Mouse (Mus musculus) intestine, postnatal 0 days (tissue): Measurements from ENCODE around the gene Nxph3. TPM values are rescaled to one million over a fixed set of nuclear protein-coding genes. Genes with fewer than 3 reads are reported as not detected.
A peak's percentile ranks its signal among the peaks of the same experiment; 100 is the strongest.

Experiments used
- ATAC-seq: fragments of 200-750 bp; cut with Nextera tagmentation; 2 replicates; pipeline ENCODE4 v1.8.0; 2017; ENCODE audit warnings: mild to moderate bottlenecking, moderate TSS enrichment, moderate library complexity
- H3K27ac ChIP-seq: fragments of 300-500 bp; sonication (generic); 2 replicates; pipeline ENCODE4 v1.5.1; 2014; ENCODE audit warnings: mild to moderate bottlenecking, low read depth, low read length, moderate library complexity
- H3K27me3 ChIP-seq: fragments of 300-500 bp; sonication (generic); replicated peaks from 2 replicates; pipeline ENCODE4 v1.6.1; 2014; ENCODE audit warnings: low read length, mixed read lengths; ENCODE audit not compliant: control insufficient read depth, insufficient read depth
- H3K36me3 ChIP-seq: fragments of 300-500 bp; sonication (generic); 2 replicates; pipeline ENCODE4 v1.6.1; 2014; ENCODE audit warnings: mild to moderate bottlenecking, moderate library complexity; ENCODE audit not compliant: control insufficient read depth, insufficient read depth
- H3K4me1 ChIP-seq: fragments of 300-500 bp; sonication (generic); replicated peaks from 2 replicates; pipeline ENCODE4 v1.6.1; 2014; ENCODE audit warnings: antibody characterized with exemption, low read length, mixed read lengths; ENCODE audit not compliant: control insufficient read depth, insufficient read depth
- H3K4me2 ChIP-seq: fragments of 300-500 bp; sonication (generic); replicated peaks from 2 replicates; pipeline ENCODE4 v1.6.1; 2014; ENCODE audit warnings: low read depth, mild to moderate bottlenecking, moderate library complexity
- H3K4me3 ChIP-seq: fragments of 300-500 bp; sonication (generic); 2 replicates; pipeline ENCODE4 v1.5.1; 2014; ENCODE audit warnings: low read depth, low read length
- H3K9ac ChIP-seq: fragments of 300-500 bp; sonication (generic); 2 replicates; pipeline ENCODE4 v1.6.1; 2014; ENCODE audit warnings: mild to moderate bottlenecking, low read depth, low read length
- H3K9me3 ChIP-seq: fragments of 300-500 bp; sonication (generic); 2 replicates; pipeline ENCODE4 v1.6.1; 2016; ENCODE audit warnings: mixed run types; ENCODE audit not compliant: control insufficient read depth
- CTCF ChIP-seq: sonication (generic); IDR thresholded peaks from 2 replicates; pipeline ENCODE4 v1.5.1; 2016; ENCODE audit warnings: low read depth, mild to moderate bottlenecking, control low read depth, antibody characterized with exemption, moderate library complexity
- WGBS: fragments of 180-500 bp; shearing (Covaris S2); extraction: QIAGEN DNeasy Blood & Tissue Kit; methylation state at CpG from one replicate; pipeline ENCODE4 v1.1.7; 2014; 5-methylcytosine and 5-hydroxymethylcytosine counted together
- polyA plus RNA-seq: library from polyadenylated mRNA; unstranded; fragments of >200 nt; fragmentation: Nextera tagmentation; extraction: Ambion mirVana; gene quantifications from 2 replicates; pipeline ENCODE4 v1.2.1, GENCODE M21; 2015

The Nxph3 gene
- polyA plus RNA-seq, 1 experiment from 2014 or later, result 0.43 TPM

- peak; percentile 66 for ATAC-seq
- Histone ChIP-seq H3K9me3 (no peaks in the 10 kb centered on the region), H3K9ac (no peak overlapping the region), H3K27ac (no peak overlapping the region), H3K36me3 (peaks cover 8% of the 10 kb centered on the region; the same call in 1 of the 2 replicates), H3K4me1 (0 out of 2 replicates have a peak, but pooled peaks cover 4% of the 10 kb centered on the region), H3K27me3 (no peaks in the 10 kb centered on the region), H3K4me2 (no peak overlapping the region), H3K4me3 (no peak overlapping the region)
- TF ChIP-seq CTCF, result no peak
- 30% methylated on average over 4 of the region's 4 CpGs for WGBS
These were observed 14.0 kb downstream of the Nxph3 start for GRCm38 (mm10) chr11:95500412-95500811.

GRCm38 (mm10) chr11:95497921-95498320 lies 16.4 kb downstream of the Nxph3 start:
- H3K4me2 ChIP-seq, result no peak overlapping the region
- H3K36me3 ChIP-seq, result peaks cover 32% of the 10 kb centered on the region
- no peaks in the 10 kb centered on the region for H3K9me3 ChIP-seq
- no peak for TF ChIP-seq CTCF
- no peak overlapping the region for H3K9ac ChIP-seq
- WGBS, result 96% methylated on average over 5 of the region's 5 CpGs
- no peaks in the 10 kb centered on the region for H3K27me3 ChIP-seq
- no peak for ATAC-seq
- H3K4me3 ChIP-seq, result no peak overlapping the region
- H3K27ac ChIP-seq, result no peak overlapping the region
- H3K4me1 ChIP-seq, result 0 out of 2 replicates have a peak, but pooled peaks cover 4% of the 10 kb centered on the region

GRCm38 (mm10) chr11:95495883-95496282 lies 18.5 kb downstream of the Nxph3 start:
- H3K4me2 ChIP-seq, result no peak overlapping the region
- ATAC-seq, result no peak
- peaks cover 45% of the 10 kb centered on the region for H3K36me3 ChIP-seq
- no peaks in the 10 kb centered on the region for H3K9me3 ChIP-seq
- no peak overlapping the region for H3K27ac ChIP-seq
- H3K9ac ChIP-seq, result no peak overlapping the region
- no peak overlapping the region for H3K4me3 ChIP-seq
- no peak for TF ChIP-seq CTCF
- H3K4me1 ChIP-seq, result 0 out of 2 replicates have a peak, but pooled peaks cover 4% of the 10 kb centered on the region
- WGBS, result 89% methylated on average over 9 of the region's 9 CpGs
- H3K27me3 ChIP-seq, result no peaks in the 10 kb centered on the region

GRCm38 (mm10) chr11:95494374-95494773 lies 20.0 kb downstream of the Nxph3 start:
- H3K4me3 ChIP-seq, result no peak overlapping the region
- WGBS, result 84% methylated on average over 3 of the region's 3 CpGs
- no peak for TF ChIP-seq CTCF

GRCm38 (mm10) chr11:95493950-95494349 lies 20.4 kb downstream of the Nxph3 start:
- no peaks in the 10 kb centered on the region for H3K4me1 ChIP-seq
- no peaks in the 10 kb centered on the region for H3K27me3 ChIP-seq
- no peaks in the 10 kb centered on the region for H3K9me3 ChIP-seq
- WGBS, result 85% methylated on average over 9 of the region's 9 CpGs
- no peak overlapping the region for H3K4me3 ChIP-seq
- H3K36me3 ChIP-seq, result peaks cover 56% of the 10 kb centered on the region
- no peak overlapping the region for H3K9ac ChIP-seq
- no peak overlapping the region for H3K27ac ChIP-seq
- ATAC-seq, result no peak
- no peak for TF ChIP-seq CTCF
- no peak overlapping the region for H3K4me2 ChIP-seq

More at GRCm38 (mm10) chr11:95494374-95494773, 20.0 kb downstream of the Nxph3 start:
- H3K27ac ChIP-seq, result no peak overlapping the region
- H3K4me1 ChIP-seq, result no peaks in the 10 kb centered on the region
- no peak overlapping the region for H3K4me2 ChIP-seq
- no peak overlapping the region for H3K9ac ChIP-seq
- no peaks in the 10 kb centered on the region for H3K9me3 ChIP-seq
- ATAC-seq, result no peak
- no peaks in the 10 kb centered on the region for H3K27me3 ChIP-seq
- peaks cover 55% of the 10 kb centered on the region for H3K36me3 ChIP-seq

- Histone ChIP-seq H3K9ac (no peak overlapping the region), H3K4me3 (no peak overlapping the region), H3K9me3 (no peaks in the 10 kb centered on the region), H3K36me3 (peaks cover 62% of the 10 kb centered on the region), H3K27ac (no peak overlapping the region), H3K4me2 (no peak overlapping the region), H3K27me3 (no peaks in the 10 kb centered on the region), H3K4me1 (no peaks in the 10 kb centered on the region)
- 89% methylated on average over 4 of the region's 4 CpGs for WGBS
- TF ChIP-seq CTCF, result no peak
- ATAC-seq, result no peak
These were observed 21.4 kb downstream of the Nxph3 start for GRCm38 (mm10) chr11:95493010-95493409.

- TF ChIP-seq CTCF, result no peak
- no peaks in the 10 kb centered on the region for H3K4me1 ChIP-seq
- no peaks in the 10 kb centered on the region for H3K9me3 ChIP-seq
- H3K27me3 ChIP-seq, result no peaks in the 10 kb centered on the region
- 98% methylated on average over 4 of the region's 4 CpGs for WGBS
- H3K9ac ChIP-seq, result no peak overlapping the region
- no peak overlapping the region for H3K4me3 ChIP-seq
- H3K4me2 ChIP-seq, result no peak overlapping the region
- ATAC-seq, result no peak
- H3K27ac ChIP-seq, result no peak overlapping the region
- H3K36me3 ChIP-seq, result peaks cover 59% of the 10 kb centered on the region
These were observed 22.1 kb downstream of the Nxph3 start for GRCm38 (mm10) chr11:95492256-95492655.
